Mouse (Mus musculus): ENCODE measurements around the gene Ephb2.

GRCm38 (mm10) chr4:136751355-136752020 is 84.3 kb downstream of the Ephb2 start:
- no peak for TF ChIP-seq CTCF (IDR thresholded peaks at IDR 0.05; ENCODE audit: low read depth)
- TF ChIP-seq EP300 (IDR thresholded peaks at IDR 0.05; ENCODE audit: low read depth), result no peak
